Mouse (Mus musculus): ENCODE results near the gene Cyren.

The Cyren gene

DNA sequence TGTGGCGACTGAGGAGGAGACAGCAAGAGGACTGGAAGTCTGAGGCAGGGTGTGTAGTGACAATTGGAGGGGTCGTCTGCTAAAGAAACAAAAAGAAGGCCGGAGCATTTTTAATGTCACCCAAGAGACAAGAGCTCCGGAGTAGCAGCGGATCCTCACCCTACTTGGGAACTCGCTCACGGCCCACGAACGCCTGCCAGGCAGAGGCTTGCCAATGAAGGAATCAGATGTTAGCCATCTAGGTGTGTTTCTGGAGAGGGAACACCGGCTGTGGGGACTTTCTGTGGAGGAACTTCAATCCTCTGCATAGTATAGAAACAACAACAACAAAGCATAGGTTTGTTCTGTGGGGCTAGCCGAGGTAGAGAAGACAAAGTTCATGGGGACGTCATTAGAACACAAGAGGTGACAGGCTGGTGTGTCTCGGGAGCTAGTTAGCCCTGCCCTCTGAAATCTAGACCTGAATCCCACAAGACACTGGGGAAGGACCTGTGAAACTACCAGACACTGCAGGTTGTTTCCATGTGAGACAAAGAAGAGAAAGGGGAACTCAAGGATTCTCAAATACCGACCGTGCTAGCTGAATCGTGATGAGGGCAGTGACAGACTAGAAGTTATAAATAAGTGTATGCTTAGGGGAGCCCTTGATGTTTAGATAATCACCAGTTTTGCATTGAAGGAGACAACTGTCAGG is 10.4 kb downstream of the Cyren start:
- DNase-seq (ENCODE audit: low spot score) = no peak

- no peak for DNase-seq (ENCODE audit: low spot score)
These were observed 11.1 kb downstream of the Cyren start for GRCm38 (mm10) chr6:34866786-34867185.

- no peak for DNase-seq (ENCODE audit: low spot score)
These were observed 11.9 kb downstream of the Cyren start for GRCm38 (mm10) chr6:34865711-34866593.

DNA sequence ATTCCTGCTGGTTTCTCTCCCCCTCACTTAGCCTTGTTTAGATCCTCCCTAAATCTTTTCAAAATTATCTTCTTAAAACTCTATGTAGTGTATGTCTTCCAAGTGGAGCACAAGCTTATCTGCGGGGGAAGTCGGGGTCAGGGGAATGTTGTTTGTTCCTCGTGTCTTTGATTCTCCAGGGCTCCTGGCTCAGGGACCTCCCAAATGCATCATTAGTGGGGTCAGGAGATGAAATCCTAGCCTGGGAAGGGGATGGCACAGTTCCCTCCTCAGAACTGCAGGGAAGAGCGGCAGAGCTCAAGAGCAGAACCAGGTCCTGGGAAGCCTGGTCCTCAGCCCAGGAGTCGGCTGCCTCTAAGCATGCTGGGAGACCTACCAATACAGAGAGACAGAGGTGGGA is 12.6 kb downstream of the Cyren start:
- no peak for DNase-seq (ENCODE audit: low spot score)

DNA sequence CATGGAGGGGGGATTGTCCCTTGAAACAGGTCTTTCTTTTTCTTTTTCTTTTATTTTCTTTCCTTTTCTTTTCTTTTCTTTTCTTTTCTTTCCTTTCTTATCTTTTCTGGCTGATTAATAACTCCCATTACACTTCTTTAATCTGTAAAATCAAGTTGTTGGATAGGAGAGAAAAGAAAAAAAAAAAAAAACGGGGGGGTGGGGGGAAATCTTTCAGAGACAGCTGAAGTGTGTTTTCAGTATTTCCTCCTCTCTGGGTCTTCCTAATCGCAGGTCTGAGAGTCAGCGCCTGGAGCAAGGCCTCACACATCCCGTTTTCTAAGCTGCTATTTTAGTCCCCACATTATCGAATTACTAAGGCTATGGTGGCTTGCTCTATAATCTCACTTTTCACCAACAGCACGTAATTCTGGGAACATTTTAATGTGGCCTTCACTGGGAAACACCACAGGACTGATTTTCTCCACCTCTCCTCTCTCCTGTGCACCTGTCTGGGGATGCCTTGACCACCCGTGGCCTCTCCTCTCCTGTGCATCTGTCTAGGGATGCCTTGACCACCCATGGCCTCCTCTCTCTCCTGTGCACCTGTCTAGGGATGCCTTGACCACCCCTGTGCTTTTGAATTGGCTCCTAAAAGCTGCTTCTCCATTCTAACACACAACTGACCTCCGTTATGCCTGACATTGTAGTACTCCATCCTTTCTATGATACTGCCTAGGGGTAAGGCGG is 13.9 kb downstream of the Cyren start:
- no peak for DNase-seq (ENCODE audit: low spot score)

DNA sequence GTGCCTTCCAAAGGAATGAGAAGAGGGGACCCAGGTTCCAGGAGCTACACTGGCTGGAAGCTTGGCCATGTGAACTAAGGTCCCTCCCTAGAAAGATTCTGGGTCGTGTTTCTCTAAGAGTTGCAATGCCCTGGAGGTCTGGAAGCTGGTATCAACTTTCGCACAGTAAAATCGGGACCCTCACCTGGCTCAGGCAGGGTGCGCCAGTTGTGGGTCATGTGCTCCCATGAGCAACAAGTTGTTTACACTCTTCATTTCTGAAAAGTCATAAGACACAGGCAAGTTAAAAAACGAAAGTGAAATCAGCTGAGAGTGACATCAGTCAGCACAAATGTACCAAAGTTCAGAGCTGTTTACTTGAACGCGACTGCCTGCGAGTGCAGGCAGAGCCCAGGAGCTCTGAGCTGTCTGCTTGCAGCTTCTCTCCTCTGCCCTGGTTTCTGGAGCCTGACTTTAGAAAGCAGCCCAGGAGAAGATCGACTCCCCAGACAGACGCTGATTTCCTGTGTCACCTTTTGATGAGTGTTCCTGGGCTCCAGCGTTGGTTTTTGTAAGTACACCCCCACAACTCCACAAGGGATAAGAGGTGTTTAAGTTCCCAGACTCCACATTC is 15.0 kb downstream of the Cyren start, which contains the start of gene Tmem140:
TSS of gene Tmem140 (plus strand) at position 356 of the 613 bp plus-strand sequence.
- DNase-seq (ENCODE audit: low spot score) = no peak

- no peak for DNase-seq (ENCODE audit: low spot score)
These were observed 15.5 kb downstream of the Cyren start for GRCm38 (mm10) chr6:34862381-34862780.

GRCm38 (mm10) chr6:34861546-34862053 is 16.3 kb downstream of the Cyren start:
- no peak for DNase-seq (ENCODE audit: low spot score)

DNA sequence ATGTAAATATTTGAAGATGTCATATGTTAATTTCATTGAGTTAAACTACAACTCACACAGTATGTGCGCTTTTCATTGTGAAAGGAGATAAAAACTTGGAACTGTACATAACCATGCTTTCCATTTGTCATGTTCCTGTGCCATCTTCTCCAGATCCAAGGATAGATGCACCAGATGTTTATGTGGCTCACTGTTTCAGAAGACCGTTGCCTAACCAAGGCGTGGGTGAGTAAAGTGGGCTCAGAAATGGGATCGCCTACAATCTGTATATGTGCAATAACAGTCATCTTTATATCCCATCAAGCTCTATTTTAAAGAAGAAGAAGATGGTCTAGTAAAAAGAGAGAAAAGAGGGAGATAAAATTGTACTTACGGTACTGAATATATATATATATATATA is 45.5 kb downstream of the Cyren start:
- no peak for DNase-seq (ENCODE audit: low spot score)

DNA sequence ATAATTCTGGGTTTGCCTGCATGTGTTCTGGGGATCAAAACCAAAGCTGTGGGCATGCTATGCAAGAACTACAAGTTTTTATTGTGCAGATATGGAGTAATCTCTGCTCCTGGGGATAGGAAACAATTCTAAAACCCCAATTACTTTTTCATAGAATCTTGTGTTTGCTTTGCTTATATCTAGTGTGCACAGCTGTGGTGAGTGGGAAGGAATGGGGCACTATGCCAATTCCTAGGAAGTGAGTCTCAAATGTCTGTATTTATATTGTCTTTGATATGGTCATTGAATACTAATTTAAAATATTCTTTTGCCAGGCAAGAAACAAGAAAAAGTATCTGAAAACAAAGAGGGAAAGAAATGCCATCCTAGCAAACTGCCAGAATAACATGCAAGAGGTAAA is 53.5 kb downstream of the Cyren start:
- DNase-seq (ENCODE audit: low spot score) = no peak

Data from ovary, postnatal 10 days (tissue).